Mouse (Mus musculus) megakaryocyte, embryonic 14.5 days (primary cell): ENCODE data around the gene Mapk8.

Experiments used
- FLI1 ChIP-seq: IDR thresholded peaks from 2 replicates; pipeline ENCODE4 v1.6.1; 2012; ENCODE audit warnings: low read length, inconsistent platforms, mixed read lengths
- GATA1 ChIP-seq: IDR thresholded peaks from 3 replicates; pipeline ENCODE4 v1.6.1; 2012; ENCODE audit warnings: mixed read lengths, low read length, inconsistent platforms, borderline replicate concordance

DNA sequence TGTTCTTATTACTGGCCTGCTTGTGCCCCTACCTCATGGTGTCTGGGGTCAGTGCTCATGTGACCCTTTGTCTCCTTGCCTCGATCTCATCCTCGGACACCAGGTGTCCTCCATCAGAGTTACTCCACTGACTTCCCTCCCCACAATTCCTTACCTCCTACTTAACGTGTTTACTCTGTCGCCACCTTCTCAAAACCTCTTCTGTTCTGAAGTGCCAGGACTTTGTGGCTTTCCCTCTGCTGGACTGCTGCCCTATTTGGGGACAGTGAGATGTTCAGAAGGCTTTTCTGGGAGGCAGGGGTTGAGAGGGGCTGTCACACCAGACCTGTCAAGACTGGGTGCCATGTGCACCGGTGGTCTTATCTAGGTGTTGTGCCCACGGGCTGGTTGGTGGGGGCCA, 94.1 kb downstream of the Mapk8 start:
- no peak for TF ChIP-seq GATA1
- no peak for TF ChIP-seq FLI1
